Mouse (Mus musculus) small intestine, adult 2 months (tissue): ENCODE data around the gene Slc16a1. TPM values are rescaled to one million over a fixed set of nuclear protein-coding genes. Genes with fewer than 3 reads are reported as not detected.

ENCODE experiments used
- H3K27ac ChIP-seq: fragments of 200-500 bp; 2 replicates; pipeline ENCODE4 v1.5.1; 2012; ENCODE audit warnings: low read depth, low read length, control low read depth, inconsistent platforms; ENCODE audit not compliant: insufficient read depth
- H3K27me3 ChIP-seq: fragments of 200-500 bp; 2 replicates; pipeline ENCODE4 v1.6.1; 2012; ENCODE audit warnings: mild to moderate bottlenecking, moderate library complexity, low read length, inconsistent platforms; ENCODE audit not compliant: control insufficient read depth, insufficient read depth
- H3K36me3 ChIP-seq: fragments of 200-500 bp; 2 replicates; pipeline ENCODE4 v1.6.1; 2012; ENCODE audit warnings: mild to moderate bottlenecking, low read length, control low read depth, inconsistent platforms; ENCODE audit not compliant: control insufficient read depth, insufficient read depth
- H3K4me1 ChIP-seq: fragments of 200-500 bp; 2 replicates; pipeline ENCODE4 v1.6.1; 2012; ENCODE audit warnings: low read length, inconsistent platforms, mixed read lengths; ENCODE audit not compliant: control insufficient read depth, insufficient read depth, insufficient read length
- H3K4me3 ChIP-seq: fragments of 200-500 bp; 2 replicates; pipeline ENCODE4 v1.5.1; 2012; ENCODE audit warnings: low read depth, mild to moderate bottlenecking, control low read depth, inconsistent platforms, low read length, moderate library complexity
- CTCF ChIP-seq: fragments of 200-500 bp; IDR thresholded peaks from 2 replicates; pipeline ENCODE4 v1.5.1; 2012; ENCODE audit warnings: low read depth, mild to moderate bottlenecking, control low read depth, inconsistent platforms, low read length, moderate library complexity, mixed read lengths; ENCODE audit not compliant: insufficient replicate concordance, insufficient read length; ENCODE audit errors: extremely low read depth
- POLR2A ChIP-seq: fragments of 200-500 bp; IDR thresholded peaks from 2 replicates; pipeline ENCODE4 v1.6.1; 2012; ENCODE audit warnings: low read depth, mild to moderate bottlenecking, control low read depth, inconsistent platforms, low read length, moderate library complexity
- WGBS: fragments of 180-500 bp; shearing (Covaris S2); methylation state at CpG from one replicate; pipeline ENCODE4 v1.1.7; 2018; 5-methylcytosine and 5-hydroxymethylcytosine counted together
- polyA plus RNA-seq: library from polyadenylated mRNA; depleted of rRNA; stranded (reverse); fragments of >200 nt; gene quantifications from 2 replicates; pipeline ENCODE4 v1.2.3, GENCODE M21; 2012

The Slc16a1 gene
- polyA plus RNA-seq, 1 experiment = 17.1 TPM

DNA sequence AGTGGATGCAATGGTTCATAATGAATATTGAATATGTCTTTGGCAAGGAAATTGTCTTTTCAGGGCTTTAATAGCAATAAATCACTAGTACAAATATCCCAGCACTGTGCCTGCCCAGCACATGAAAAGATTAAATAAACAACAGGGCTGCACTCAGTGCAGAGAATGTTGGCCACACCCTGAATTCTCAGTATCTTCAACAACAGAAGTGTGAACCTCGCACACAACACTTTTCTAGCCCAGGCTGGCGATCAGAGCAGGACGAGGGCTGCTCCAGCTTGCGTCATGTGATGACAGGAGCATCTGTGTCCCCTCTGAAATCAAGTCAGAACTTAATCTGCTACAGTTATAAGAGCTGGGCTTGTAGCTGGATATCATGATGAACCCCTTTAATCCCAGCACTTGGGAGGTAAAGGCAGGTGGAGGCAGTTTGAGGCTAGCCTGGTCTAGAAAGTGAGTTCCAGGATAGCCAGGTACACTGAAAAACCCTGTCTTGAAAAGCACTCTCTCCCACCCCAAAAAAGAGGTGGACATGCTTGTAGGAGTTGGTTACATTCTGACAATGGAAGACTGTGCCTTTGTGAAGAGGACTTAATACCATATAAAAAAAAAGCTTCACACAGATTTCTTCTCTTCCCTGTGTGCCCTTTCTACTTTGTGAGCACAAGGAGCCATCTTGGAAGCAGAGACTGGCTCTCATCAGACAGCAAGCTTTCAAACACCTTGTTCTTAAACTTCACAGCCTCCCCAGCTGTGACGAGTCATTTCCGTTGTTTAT is 27.8 kb upstream of the Slc16a1 start:
- 64% methylated on average over 6 of the region's 6 CpGs for WGBS
- no peak for TF ChIP-seq POLR2A
- no peak for TF ChIP-seq CTCF
- Histone ChIP-seq H3K4me3 (no peak overlapping the region), H3K27me3 (no peaks in the 10 kb centered on the region), H3K4me1 (peaks cover 4% of the 10 kb centered on the region; the same call in 1 of the 2 replicates), H3K36me3 (no peaks in the 10 kb centered on the region), H3K27ac (no peak overlapping the region)

DNA sequence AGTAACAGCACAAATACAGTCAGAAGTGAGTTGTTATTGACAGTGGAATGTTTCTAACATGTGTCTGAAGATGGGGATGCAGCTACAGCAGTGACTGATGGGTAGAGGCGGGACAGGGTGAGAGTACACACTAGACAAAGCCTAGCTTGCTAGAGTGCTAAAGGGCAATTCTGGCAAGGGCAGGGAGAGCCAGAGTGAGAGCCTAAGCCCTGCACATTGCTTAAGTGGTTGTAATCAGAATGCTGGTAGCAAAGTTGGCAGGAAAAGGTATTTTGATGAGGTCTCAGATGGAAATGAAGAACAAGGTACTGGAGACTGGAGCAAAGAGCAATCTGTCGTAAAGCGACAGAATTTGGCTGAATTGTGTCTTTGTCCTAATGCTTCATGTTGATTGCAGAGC is 26.5 kb upstream of the Slc16a1 start:
- H3K27me3 ChIP-seq = no peaks in the 10 kb centered on the region
- no peak overlapping the region for H3K4me3 ChIP-seq
- no peaks in the 10 kb centered on the region for H3K36me3 ChIP-seq
- 49% methylated on average over 3 of the region's 3 CpGs for WGBS
- H3K27ac ChIP-seq = no peak overlapping the region
- peaks cover 10% of the 10 kb centered on the region; the same call in 1 of the 2 replicates for H3K4me1 ChIP-seq
- TF ChIP-seq CTCF (no peak), POLR2A (no peak)

DNA sequence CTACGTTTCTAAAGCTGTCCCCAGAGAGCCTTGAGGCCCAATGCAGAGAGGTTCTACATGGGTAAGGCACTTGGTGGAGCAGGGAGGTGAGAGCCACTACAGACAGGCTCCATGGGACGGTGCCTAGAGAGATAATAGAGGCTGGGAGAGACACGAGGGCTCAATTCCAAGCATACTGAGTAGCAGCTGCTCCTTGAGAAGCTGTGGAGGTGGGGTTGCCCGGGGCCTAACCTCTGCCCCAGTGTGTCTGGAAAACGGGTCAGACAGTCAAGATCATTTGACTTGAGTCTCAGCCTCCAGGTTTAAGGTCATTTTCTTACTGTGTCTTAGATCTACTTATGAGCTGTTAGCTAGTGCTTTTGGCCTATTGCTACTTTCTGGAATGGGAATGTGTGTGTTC is 25.4 kb upstream of the Slc16a1 start:
- Histone ChIP-seq H3K4me3 (no peak overlapping the region), H3K27me3 (no peaks in the 10 kb centered on the region), H3K36me3 (no peaks in the 10 kb centered on the region), H3K4me1 (peaks cover 10% of the 10 kb centered on the region; the same call in 1 of the 2 replicates), H3K27ac (no peak overlapping the region)
- 39% methylated on average over 5 of the region's 5 CpGs for WGBS
- TF ChIP-seq POLR2A = no peak
- TF ChIP-seq CTCF = no peak

DNA sequence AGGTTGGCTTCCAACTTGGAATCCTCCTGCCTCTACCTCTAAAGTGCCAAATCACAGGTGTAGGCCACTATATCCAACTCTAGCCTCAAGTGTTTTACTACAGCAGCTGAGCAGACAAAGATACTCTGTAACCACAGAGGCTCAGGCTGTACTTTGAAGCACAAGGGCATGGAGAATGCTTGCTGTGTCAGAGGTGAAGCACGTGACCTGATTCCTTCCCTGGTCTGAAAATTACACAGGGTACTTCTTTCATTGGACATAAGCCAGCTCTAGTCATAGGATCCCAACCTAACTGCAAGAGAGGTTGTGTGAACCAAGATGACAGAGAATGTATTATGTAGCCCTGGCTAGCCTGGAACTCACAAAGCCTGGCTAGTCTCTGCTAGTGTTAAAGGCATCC is 24.4 kb upstream of the Slc16a1 start:
- WGBS = 87% methylated on average over 1 of the region's 1 CpGs

DNA sequence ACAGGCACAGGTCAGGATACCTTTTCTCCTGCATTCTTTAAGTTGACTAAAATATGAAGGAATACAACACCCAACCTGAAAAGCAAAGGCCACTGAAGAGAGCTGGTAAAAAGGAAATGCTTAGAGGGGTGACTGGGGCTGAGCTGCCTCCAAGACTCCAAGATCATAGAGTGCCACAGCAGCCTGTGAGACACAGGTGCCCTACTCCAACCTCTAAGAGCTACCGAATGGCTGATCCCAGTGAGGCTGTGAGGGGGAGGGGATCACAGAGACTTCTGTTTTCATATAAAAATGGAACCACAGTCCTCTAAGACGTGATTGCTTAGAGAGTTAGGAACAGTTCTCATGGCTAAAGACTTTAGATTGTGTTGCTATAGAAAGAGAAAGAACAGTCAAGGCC is 23.3 kb upstream of the Slc16a1 start:
- TF ChIP-seq POLR2A = no peak
- no peak for TF ChIP-seq CTCF
- 78% methylated on average over 2 of the region's 2 CpGs for WGBS
- H3K27ac ChIP-seq = no peak overlapping the region
- peaks cover 10% of the 10 kb centered on the region; the same call in 1 of the 2 replicates for H3K4me1 ChIP-seq
- H3K36me3 ChIP-seq = no peaks in the 10 kb centered on the region
- H3K4me3 ChIP-seq = no peak overlapping the region
- H3K27me3 ChIP-seq = no peaks in the 10 kb centered on the region

More for the DNA sequence above, 24.4 kb upstream of the Slc16a1 start:
- Histone ChIP-seq H3K4me3 (no peak overlapping the region), H3K36me3 (no peaks in the 10 kb centered on the region), H3K27ac (no peak overlapping the region), H3K4me1 (peaks cover 10% of the 10 kb centered on the region; the same call in 1 of the 2 replicates), H3K27me3 (no peaks in the 10 kb centered on the region)
- no peak for TF ChIP-seq CTCF
- TF ChIP-seq POLR2A = no peak

DNA sequence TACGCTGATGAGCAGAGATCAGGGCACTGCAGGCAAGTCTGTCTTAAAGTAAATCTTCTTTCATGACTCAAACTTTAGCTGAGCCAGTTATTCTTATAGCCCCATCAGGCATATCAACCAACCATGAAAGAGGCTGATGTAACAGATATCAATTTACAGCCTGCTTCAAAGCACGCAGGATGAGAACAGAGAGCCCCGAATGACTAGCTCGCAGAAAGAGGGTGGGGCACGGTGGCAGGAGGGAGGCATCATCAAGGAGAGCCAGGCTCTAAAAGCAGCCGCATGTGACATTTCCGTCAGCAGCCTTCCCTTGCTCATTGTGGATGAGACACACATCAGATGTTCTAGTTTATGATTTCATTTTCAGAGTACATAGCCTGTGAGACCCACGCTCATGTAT is 22.3 kb upstream of the Slc16a1 start:
- WGBS = 22% methylated on average over 8 of the region's 8 CpGs
- no peak for TF ChIP-seq POLR2A
- no peak for TF ChIP-seq CTCF

DNA sequence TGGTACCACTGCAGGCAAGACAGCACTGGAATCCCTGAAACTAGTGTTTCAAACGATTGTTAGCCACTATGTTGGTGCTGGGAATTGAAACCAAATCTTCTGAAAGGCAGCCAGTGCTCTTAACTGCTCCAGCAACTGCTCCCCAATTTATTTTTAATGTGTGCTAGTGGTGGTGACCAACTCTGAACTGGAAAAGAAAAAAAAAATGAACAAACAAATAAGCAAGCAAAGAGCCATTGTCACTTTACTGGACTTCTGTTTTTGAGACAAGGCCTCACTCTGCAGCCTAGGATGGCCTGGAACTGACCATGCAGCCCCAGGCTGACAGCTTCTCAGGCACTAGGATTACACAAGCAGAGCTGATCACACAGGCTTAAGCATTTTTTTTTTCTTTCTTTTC is 16.6 kb upstream of the Slc16a1 start:
- H3K27ac ChIP-seq = no peak overlapping the region
- WGBS = 51% methylated on average over 1 of the region's 1 CpGs
- H3K36me3 ChIP-seq = no peaks in the 10 kb centered on the region
- TF ChIP-seq POLR2A (no peak), CTCF (no peak)
- no peaks in the 10 kb centered on the region for H3K4me1 ChIP-seq
- H3K27me3 ChIP-seq = no peaks in the 10 kb centered on the region
- no peak overlapping the region for H3K4me3 ChIP-seq

More for the DNA sequence above, 22.3 kb upstream of the Slc16a1 start:
- H3K4me3 ChIP-seq = no peak overlapping the region
- H3K27ac ChIP-seq = no peak overlapping the region
- H3K36me3 ChIP-seq = no peaks in the 10 kb centered on the region
- H3K27me3 ChIP-seq = no peaks in the 10 kb centered on the region
- peaks cover 10% of the 10 kb centered on the region; the same call in 1 of the 2 replicates for H3K4me1 ChIP-seq

DNA sequence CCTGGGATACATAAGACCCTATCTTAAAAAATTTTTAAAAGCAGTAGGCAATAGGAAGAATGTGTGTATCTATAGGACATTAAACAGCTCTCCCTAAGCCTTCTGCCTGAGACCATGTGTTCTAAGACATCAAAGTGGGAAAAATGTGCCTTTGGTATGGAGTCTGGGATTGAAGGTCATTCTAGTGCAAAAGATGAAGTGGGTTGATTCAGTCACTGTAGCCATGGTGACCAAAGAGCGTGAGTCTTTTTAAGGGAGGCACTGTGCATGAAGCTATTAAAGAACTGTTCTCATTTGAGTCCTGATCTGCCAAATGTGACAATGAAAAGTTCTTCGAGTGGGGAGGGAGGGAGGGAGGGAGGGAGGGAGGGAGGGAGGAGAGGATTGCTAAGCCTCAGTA is 8.7 kb upstream of the Slc16a1 start:
- H3K4me1 ChIP-seq = peaks cover 2% of the 10 kb centered on the region; the same call in 1 of the 2 replicates
- 64% methylated on average over 2 of the region's 2 CpGs for WGBS
- no peaks in the 10 kb centered on the region for H3K36me3 ChIP-seq
- no peaks in the 10 kb centered on the region for H3K27me3 ChIP-seq
- TF ChIP-seq CTCF (no peak), POLR2A (no peak)
- no peak overlapping the region for H3K4me3 ChIP-seq
- H3K27ac ChIP-seq = no peak overlapping the region
